Mouse (Mus musculus): Measurements from ENCODE around the gene Gbp3. TPM values are rescaled to one million over a fixed set of nuclear protein-coding genes. Genes with fewer than 3 reads are reported as not detected.

The Gbp3 gene
- polyA plus RNA-seq, 1 experiment from 2014 or later: 1.0 TPM

GRCm38 (mm10) chr3:142601675-142602074 lies 41.8 kb downstream of the Gbp3 start:
- no peak for DNase-seq (ENCODE audit: low spot score)
- H3K4me2 ChIP-seq (ENCODE audit: low read length): no peak overlapping the region
- no peak overlapping the region for H3K4me3 ChIP-seq (ENCODE audit: low read depth, low read length)
- ATAC-seq: no peak
- H3K4me1 ChIP-seq (ENCODE audit: control insufficient read depth, insufficient read depth, low read length): no peaks in the 10 kb centered on the region
- no peak overlapping the region for H3K27ac ChIP-seq (ENCODE audit: low read depth, low read length)
- H3K27me3 ChIP-seq (replicated peaks; ENCODE audit: control insufficient read depth, insufficient read depth, low read length): no peaks in the 10 kb centered on the region
- H3K9me3 ChIP-seq (replicated peaks; ENCODE audit: control insufficient read depth, low read length): no peaks in the 10 kb centered on the region
- H3K36me3 ChIP-seq (ENCODE audit: control insufficient read depth, insufficient read depth, low read length): no peaks in the 10 kb centered on the region
- H3K9ac ChIP-seq (ENCODE audit: low read length): no peak overlapping the region

- 67% methylated on average over 3 of the region's 3 CpGs for WGBS
- H3K4me2 ChIP-seq (ENCODE audit: low read length): no peak overlapping the region
- H3K27ac ChIP-seq (ENCODE audit: low read depth, low read length): no peak overlapping the region
- H3K4me3 ChIP-seq (ENCODE audit: low read depth, low read length): no peak overlapping the region
- DNase-seq (ENCODE audit: low spot score): no peak
- no peaks in the 10 kb centered on the region for H3K36me3 ChIP-seq (ENCODE audit: control insufficient read depth, insufficient read depth, low read length)
- no peak for ATAC-seq
- H3K9ac ChIP-seq (ENCODE audit: low read length): no peak overlapping the region
- H3K9me3 ChIP-seq (replicated peaks; ENCODE audit: control insufficient read depth, low read length): no peaks in the 10 kb centered on the region
- H3K4me1 ChIP-seq (ENCODE audit: control insufficient read depth, insufficient read depth, low read length): no peaks in the 10 kb centered on the region
- no peaks in the 10 kb centered on the region for H3K27me3 ChIP-seq (replicated peaks; ENCODE audit: control insufficient read depth, insufficient read depth, low read length)
Measured at GRCm38 (mm10) chr3:142618658-142619057, 58.8 kb downstream of the Gbp3 start.

- H3K27me3 ChIP-seq (replicated peaks; ENCODE audit: control insufficient read depth, insufficient read depth, low read length): no peaks in the 10 kb centered on the region
- no peaks in the 10 kb centered on the region for H3K4me1 ChIP-seq (ENCODE audit: control insufficient read depth, insufficient read depth, low read length)
- 0% methylated on average over 1 of the region's 1 CpGs for WGBS
- H3K27ac ChIP-seq (ENCODE audit: low read depth, low read length): no peak overlapping the region
- no peaks in the 10 kb centered on the region for H3K36me3 ChIP-seq (ENCODE audit: control insufficient read depth, insufficient read depth, low read length)
- no peak for ATAC-seq
- H3K4me2 ChIP-seq (ENCODE audit: low read length): no peak overlapping the region
- no peak overlapping the region for H3K4me3 ChIP-seq (ENCODE audit: low read depth, low read length)
- H3K9ac ChIP-seq (ENCODE audit: low read length): no peak overlapping the region
- H3K9me3 ChIP-seq (replicated peaks; ENCODE audit: control insufficient read depth, low read length): no peaks in the 10 kb centered on the region
- DNase-seq (ENCODE audit: low spot score): no peak
Measured at GRCm38 (mm10) chr3:142619606-142620005, 59.8 kb downstream of the Gbp3 start.

GRCm38 (mm10) chr3:142620111-142620955 lies 60.5 kb downstream of the Gbp3 start, which contains the start of gene Gbp2:
Gene Gbp2 (plus strand): TSS chr3:142620602.
- H3K4me1 ChIP-seq (ENCODE audit: control insufficient read depth, insufficient read depth, low read length): no peaks in the 10 kb centered on the region
- no peak within 1 kb of the TSS for H3K9ac ChIP-seq (ENCODE audit: low read length)
- no peak within 1 kb of the TSS for H3K27ac ChIP-seq (ENCODE audit: low read depth, low read length)
- no peaks in the 10 kb centered on the region for H3K9me3 ChIP-seq (replicated peaks; ENCODE audit: control insufficient read depth, low read length)
- no peak within 1 kb of the TSS for H3K4me2 ChIP-seq (ENCODE audit: low read length)
- H3K27me3 ChIP-seq (replicated peaks; ENCODE audit: control insufficient read depth, insufficient read depth, low read length): no peaks in the 10 kb centered on the region
- WGBS: 80% methylated on average over 4 of the region's 4 CpGs
- H3K36me3 ChIP-seq (ENCODE audit: control insufficient read depth, insufficient read depth, low read length): no peaks in the 10 kb centered on the region
- DNase-seq (ENCODE audit: low spot score) (no peak), ATAC-seq (no peak)
- H3K4me3 ChIP-seq (ENCODE audit: low read depth, low read length): no peak within 1 kb of the TSS

GRCm38 (mm10) chr3:142620956-142621562 lies 61.2 kb downstream of the Gbp3 start:
- H3K36me3 ChIP-seq (ENCODE audit: control insufficient read depth, insufficient read depth, low read length): no peaks in the 10 kb centered on the region
- H3K9ac ChIP-seq (ENCODE audit: low read length): no peak overlapping the region
- H3K27ac ChIP-seq (ENCODE audit: low read depth, low read length): no peak overlapping the region
- H3K4me3 ChIP-seq (ENCODE audit: low read depth, low read length): no peak overlapping the region
- H3K27me3 ChIP-seq (replicated peaks; ENCODE audit: control insufficient read depth, insufficient read depth, low read length): no peaks in the 10 kb centered on the region
- ATAC-seq (no peak), DNase-seq (ENCODE audit: low spot score) (no peak)
- 53% methylated on average over 3 of the region's 3 CpGs for WGBS
- no peaks in the 10 kb centered on the region for H3K9me3 ChIP-seq (replicated peaks; ENCODE audit: control insufficient read depth, low read length)
- H3K4me1 ChIP-seq (ENCODE audit: control insufficient read depth, insufficient read depth, low read length): no peaks in the 10 kb centered on the region
- no peak overlapping the region for H3K4me2 ChIP-seq (ENCODE audit: low read length)

Other genes starting within 250 kb of the Gbp3 start
- gene Pdlim5, start 164.3 kb upstream of the Gbp3 start, polyA plus RNA-seq (2014; fragmentation: Nextera tagmentation; extraction: Ambion mirVana): 13.3 and 14.3 TPM in 2 replicates
- not detected in 2 replicates for gene Gbp5, start 66.0 kb upstream of the Gbp3 start, polyA plus RNA-seq (2014; fragmentation: Nextera tagmentation; extraction: Ambion mirVana)
- 1.5 TPM in 2 replicates for gene Gbp7, start 29.7 kb upstream of the Gbp3 start, polyA plus RNA-seq (2014; fragmentation: Nextera tagmentation; extraction: Ambion mirVana)
- gene Gbp2b, start 34.8 kb downstream of the Gbp3 start, polyA plus RNA-seq (2014; fragmentation: Nextera tagmentation; extraction: Ambion mirVana): not detected in 2 replicates
- gene Gbp2, start 60.6 kb downstream of the Gbp3 start, polyA plus RNA-seq (2014; fragmentation: Nextera tagmentation; extraction: Ambion mirVana): 0.33 and 0.63 TPM in 2 replicates
- gene Kyat3, start 141.0 kb downstream of the Gbp3 start, polyA plus RNA-seq (2014; fragmentation: Nextera tagmentation; extraction: Ambion mirVana): 6.2 and 7.5 TPM in 2 replicates
- gene Gtf2b, start 205.0 kb downstream of the Gbp3 start, polyA plus RNA-seq (2014; fragmentation: Nextera tagmentation; extraction: Ambion mirVana): 99.8 and 112 TPM in 2 replicates